In the genomic region with DNA sequence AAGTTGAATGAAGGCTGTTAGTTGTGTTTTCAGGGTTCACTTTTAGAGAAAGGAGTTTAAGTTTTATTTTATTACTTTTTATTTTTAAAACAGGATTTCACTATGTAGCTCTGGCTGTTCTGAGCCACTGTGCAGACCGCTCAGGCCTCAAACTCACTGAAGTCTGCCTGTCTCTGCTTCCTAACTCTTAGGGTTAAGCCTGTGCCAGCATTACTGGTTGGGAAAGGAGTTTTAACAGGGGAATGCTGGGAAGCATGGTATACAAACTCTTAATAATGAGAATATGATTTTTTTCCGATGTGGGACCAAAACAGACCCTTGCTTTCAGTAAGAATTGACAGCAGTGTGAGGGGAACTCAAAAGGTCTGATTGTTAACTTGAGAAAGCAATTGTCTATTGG, we compare ENCODE assay signal across 9 mouse cellular contexts. TPM values are rescaled to one million over a fixed set of nuclear protein-coding genes. Genes with fewer than 3 reads are reported as not detected.
DNase-seq lines count a peak whose midpoint lies in the region; ATAC-seq and TF ChIP-seq lines count a peak whose summit lies in the region.
"Had no signal": no experiment of that assay in that cellular context is flagged by ENCODE, and none has a peak within 500 bp of the region (broad histone marks: within the 10 kb centered on the region; RNA-seq: fewer than 3 reads in every experiment).

No protein-coding gene starts in this region.

- peak overlapping the region; percentile 70 for H3K27ac ChIP-seq in kidney, adult 2 months (ENCODE audit: insufficient read depth, low read depth, low read length)
- H3K27ac ChIP-seq in embryonic facial prominence, embryonic 11.5 days (replicated peaks; ENCODE audit: low read depth, low read length), result no peak overlapping the region; the same call in 1 of the 2 replicates
- peak overlapping the region; percentile 70 for H3K27ac ChIP-seq in limb, embryonic 13.5 days

- no peaks in the 10 kb centered on the region for H3K9me3 ChIP-seq in embryonic facial prominence, embryonic 11.5 days (replicated peaks; ENCODE audit: control insufficient read depth, low read length)
- no peaks in the 10 kb centered on the region for H3K9me3 ChIP-seq in limb, embryonic 13.5 days

- WGBS in kidney, adult 2 months, result 35% methylated on average over 2 of the region's 2 CpGs
- WGBS in embryonic facial prominence, embryonic 11.5 days, result 62% methylated on average over 2 of the region's 2 CpGs
- 53% methylated on average over 2 of the region's 2 CpGs for WGBS in limb, embryonic 13.5 days

- no peaks in the 10 kb centered on the region for H3K27me3 ChIP-seq in kidney, adult 2 months (replicated peaks; ENCODE audit: control insufficient read depth, insufficient read depth, low read length)
- no peaks in the 10 kb centered on the region for H3K27me3 ChIP-seq in embryonic facial prominence, embryonic 11.5 days (ENCODE audit: control insufficient read depth, insufficient read depth, low read length)
- no peaks in the 10 kb centered on the region for H3K27me3 ChIP-seq in limb, embryonic 13.5 days

- no peak overlapping the region for H3K9ac ChIP-seq in embryonic facial prominence, embryonic 11.5 days (replicated peaks; ENCODE audit: low read length)
- peak overlapping the region; percentile 86; the same call in 1 of the 2 replicates for H3K9ac ChIP-seq in limb, embryonic 13.5 days

- H3K4me1 ChIP-seq in kidney, adult 2 months (ENCODE audit: control insufficient read depth, insufficient read depth, low read length), result peaks cover 19% of the 10 kb centered on the region
- peaks cover 5% of the 10 kb centered on the region for H3K4me1 ChIP-seq in embryonic facial prominence, embryonic 11.5 days (ENCODE audit: control insufficient read depth, insufficient read depth, low read length)
- H3K4me1 ChIP-seq in limb, embryonic 13.5 days, result peaks cover 53% of the 10 kb centered on the region

- no peak for ATAC-seq in embryonic facial prominence, embryonic 11.5 days (replicated peaks; ENCODE audit: insufficient number of reproducible peaks, low FRiP score, low TSS enrichment, low read depth)
- ATAC-seq in limb, embryonic 13.5 days (ENCODE audit: low FRiP score, low read depth), result no peak
- no peak for ATAC-seq in inflammation-experienced regulatory T-cells, adult 6 months

- no peak for DNase-seq in kidney, adult 2 months
- no peak for DNase-seq in kidney, adult 9 months
- DNase-seq in adipocyte (ENCODE audit: low spot score), result peak; percentile 57
- no peak for DNase-seq in embryonic facial prominence, embryonic 11.5 days (ENCODE audit: low spot score)
- DNase-seq in thymus, adult 18-20 months, result no peak
- DNase-seq in right cerebral cortex, postnatal 14 days, result no peak
- DNase-seq: adrenal gland, postnatal 25 days had no signal

- no peak for TF ChIP-seq POLR2A in kidney, adult 2 months (IDR thresholded peaks at IDR 0.05; ENCODE audit: low read depth, low read length)

- H3K4me3 ChIP-seq in kidney, adult 2 months (ENCODE audit: insufficient read depth, low read depth, low read length), result no peak overlapping the region
- no peak overlapping the region for H3K4me3 ChIP-seq in embryonic facial prominence, embryonic 11.5 days (ENCODE audit: low read depth, low read length)
- H3K4me3 ChIP-seq in limb, embryonic 13.5 days, result peak overlapping the region; percentile 81

- no peaks in the 10 kb centered on the region for H3K36me3 ChIP-seq in kidney, adult 2 months (ENCODE audit: control insufficient read depth, insufficient read depth, low read length)
- no peaks in the 10 kb centered on the region for H3K36me3 ChIP-seq in embryonic facial prominence, embryonic 11.5 days (replicated peaks; ENCODE audit: control insufficient read depth, insufficient read depth, low read depth, low read length)
- H3K36me3 ChIP-seq in limb, embryonic 13.5 days, result no peaks in the 10 kb centered on the region; the same call in 1 of the 2 replicates

- TF ChIP-seq CTCF in kidney, adult 2 months (conservative IDR thresholded peaks at IDR 0.05; ENCODE audit: insufficient read depth, insufficient read length, low read depth, low read length), result no peak

- H3K4me2 ChIP-seq in embryonic facial prominence, embryonic 11.5 days (ENCODE audit: low read depth, low read length), result peak overlapping the region; percentile 23
- peak overlapping the region; percentile 78 for H3K4me2 ChIP-seq in limb, embryonic 13.5 days (replicated peaks)

RNA-seq across cellular contexts. Expression of a gene that starts 1.9 kb away (rescaled TPM):
- 20.6 and 23.4 TPM in 2 replicates for polyA plus RNA-seq in kidney, adult 2 months (2012; rRNA removed)
- polyA plus RNA-seq in embryonic facial prominence, embryonic 11.5 days (2014; fragmentation: Nextera tagmentation; extraction: Ambion mirVana), result 43.7 and 45.7 TPM in 2 replicates
- polyA plus RNA-seq in limb, embryonic 13.5 days (2015; fragmentation: Nextera tagmentation; extraction: Ambion mirVana), result 61.1 and 68.5 TPM in 2 replicates
- 10 to 100 TPM in 1 of 3 experiments, 1 to 10 TPM in 2; 7.7 to 14.1 (median 8.8) TPM for polyA plus RNA-seq in inflammation-experienced regulatory T-cells, adult 6 months (2017; shearing (Covaris generic))

RNA-seq across cellular contexts. Expression of a gene that starts 40.3 kb away (rescaled TPM):
- polyA plus RNA-seq in kidney, adult 2 months (2012; rRNA removed), result 0.11 TPM in 1 of 2 replicates, not detected in the other
- polyA plus RNA-seq in embryonic facial prominence, embryonic 11.5 days (2014; fragmentation: Nextera tagmentation; extraction: Ambion mirVana), result not detected in 2 replicates
- polyA plus RNA-seq in limb, embryonic 13.5 days (2015; fragmentation: Nextera tagmentation; extraction: Ambion mirVana), result not detected in 2 replicates
- not detected for polyA plus RNA-seq in inflammation-experienced regulatory T-cells, adult 6 months (2017; shearing (Covaris generic))
